Mouse (Mus musculus): ENCODE results near the gene Hcar2. TPM values are rescaled to one million over a fixed set of nuclear protein-coding genes. Genes with fewer than 3 reads are reported as not detected.

The Hcar2 gene
- polyA plus RNA-seq, 1 experiment: not detected

DNA sequence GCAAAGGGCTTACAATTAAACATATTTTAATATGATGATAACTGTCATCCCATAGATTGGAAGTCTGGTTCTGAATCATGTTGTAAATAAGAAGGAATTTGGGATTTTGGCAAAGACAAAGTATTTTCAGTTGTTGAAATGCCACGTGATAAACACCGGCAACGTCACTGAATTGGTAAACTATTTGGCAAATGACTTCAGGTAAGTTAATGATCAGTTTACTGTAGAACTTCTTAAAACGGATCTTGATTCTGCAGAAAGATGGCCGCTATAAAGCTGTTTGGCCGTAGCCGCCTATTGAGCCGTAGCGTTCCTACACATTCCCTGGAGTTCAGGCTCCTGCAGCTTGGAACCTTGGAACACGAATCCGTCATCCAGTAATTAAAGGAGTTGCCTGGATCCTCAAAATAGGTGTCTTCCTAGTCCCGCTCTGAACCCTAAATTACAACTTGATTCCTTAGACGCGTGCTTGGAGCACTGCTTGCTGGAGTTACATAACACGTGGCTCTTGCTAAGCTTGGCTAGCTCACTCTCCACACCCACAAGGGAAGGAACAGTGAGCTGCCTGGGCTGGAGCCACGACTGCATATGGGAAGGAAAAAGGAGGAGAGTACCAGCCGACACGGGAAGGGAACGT, 46.2 kb downstream of the Hcar2 start:
- Histone ChIP-seq H3K4me3 (ENCODE audit: insufficient read depth, poor library complexity, severe bottlenecking) (no peak overlapping the region), H3K79me2 (ENCODE audit: control insufficient read depth, insufficient read depth) (no peaks in the 10 kb centered on the region), H3K79me3 (ENCODE audit: low read depth) (no peaks in the 10 kb centered on the region), H3ac (ENCODE audit: control insufficient read depth, insufficient read length, low read depth) (no peak overlapping the region), H3K36me3 (ENCODE audit: control insufficient read depth, insufficient read depth) (peaks cover 55% of the 10 kb centered on the region), H3K27me3 (ENCODE audit: control insufficient read depth, insufficient read depth, insufficient read length) (no peaks in the 10 kb centered on the region)
- no peak for TF ChIP-seq CEBPB (IDR thresholded peaks at IDR 0.05; ENCODE audit: low read depth)
- TF ChIP-seq CTCF (IDR thresholded peaks at IDR 0.05; ENCODE audit: control insufficient read depth, insufficient read depth, insufficient read length): no peak
- no peak for TF ChIP-seq MYOD1 (IDR thresholded peaks at IDR 0.05; ENCODE audit: control insufficient read depth, insufficient read length, low read depth)
- TF ChIP-seq MAX (IDR thresholded peaks at IDR 0.05): no peak
- TF ChIP-seq USF1 (IDR thresholded peaks at IDR 0.05; ENCODE audit: low read depth): no peak
- TF ChIP-seq FOSL1 (IDR thresholded peaks at IDR 0.05; ENCODE audit: insufficient read depth, low read length, poor library complexity, severe bottlenecking): no peak
- TF ChIP-seq MYOG (IDR thresholded peaks at IDR 0.05; ENCODE audit: control insufficient read depth, extremely low read depth, insufficient read length): no peak

DNA sequence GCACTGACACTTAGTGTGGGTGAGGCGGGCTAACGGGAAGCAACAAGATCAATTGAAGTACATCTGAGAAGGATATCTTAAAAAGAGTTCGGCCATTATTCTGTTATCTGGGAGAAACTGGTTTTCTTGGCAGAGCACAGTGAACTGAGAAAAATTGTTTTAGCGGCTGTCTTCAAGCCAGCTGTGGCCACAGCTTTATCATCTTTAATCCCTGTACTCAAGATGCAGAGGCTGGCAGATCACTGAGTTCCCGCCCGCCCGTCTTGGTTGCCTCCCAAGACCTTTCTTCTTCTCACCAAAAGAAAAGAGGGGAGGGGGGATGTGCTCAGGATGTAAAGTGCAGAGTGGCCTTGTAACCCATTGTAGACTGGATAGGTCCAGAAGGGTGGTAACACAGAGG, 48.4 kb downstream of the Hcar2 start:
- no peak overlapping the region for H3ac ChIP-seq (ENCODE audit: control insufficient read depth, insufficient read length, low read depth)
- H3K27me3 ChIP-seq (ENCODE audit: control insufficient read depth, insufficient read depth, insufficient read length): no peaks in the 10 kb centered on the region
- H3K4me3 ChIP-seq (ENCODE audit: insufficient read depth, poor library complexity, severe bottlenecking): no peak overlapping the region
- H3K79me2 ChIP-seq (ENCODE audit: control insufficient read depth, insufficient read depth): no peaks in the 10 kb centered on the region
- H3K79me3 ChIP-seq (ENCODE audit: low read depth): no peaks in the 10 kb centered on the region
- TF ChIP-seq FOSL1 (IDR thresholded peaks at IDR 0.05; ENCODE audit: insufficient read depth, low read length, poor library complexity, severe bottlenecking) (no peak), MAX (IDR thresholded peaks at IDR 0.05) (no peak), USF1 (IDR thresholded peaks at IDR 0.05; ENCODE audit: low read depth) (no peak), MYOD1 (IDR thresholded peaks at IDR 0.05; ENCODE audit: control insufficient read depth, insufficient read length, low read depth) (no peak), CEBPB (IDR thresholded peaks at IDR 0.05; ENCODE audit: low read depth) (no peak), MYOG (IDR thresholded peaks at IDR 0.05; ENCODE audit: control insufficient read depth, extremely low read depth, insufficient read length) (no peak), CTCF (IDR thresholded peaks at IDR 0.05; ENCODE audit: control insufficient read depth, insufficient read depth, insufficient read length) (no peak)
- H3K36me3 ChIP-seq (ENCODE audit: control insufficient read depth, insufficient read depth): peaks cover 53% of the 10 kb centered on the region

Other genes starting within 250 kb of the Hcar2 start
- 12.7 TPM for gene Clip1, start 180.9 kb downstream of the Hcar2 start, polyA plus RNA-seq (2012; fragmentation: generic; extraction: Trizol)
- 16.7 TPM for gene Zcchc8, start 144.4 kb downstream of the Hcar2 start, polyA plus RNA-seq (2012; fragmentation: generic; extraction: Trizol)
- 16.4 TPM for gene Rsrc2, start 116.1 kb downstream of the Hcar2 start, polyA plus RNA-seq (2012; fragmentation: generic; extraction: Trizol)
- gene Kntc1, start 115.8 kb downstream of the Hcar2 start, polyA plus RNA-seq (2012; fragmentation: generic; extraction: Trizol): 15.1 TPM
- 0.02 TPM for gene Hcar1, start 14.5 kb upstream of the Hcar2 start, polyA plus RNA-seq (2012; fragmentation: generic; extraction: Trizol)
- gene Denr, start 41.7 kb upstream of the Hcar2 start, polyA plus RNA-seq (2012; fragmentation: generic; extraction: Trizol): 77.0 TPM
- gene Gm43518, start 61.9 kb upstream of the Hcar2 start, polyA plus RNA-seq (2012; fragmentation: generic; extraction: Trizol): not detected
- 2.5 TPM for gene Ccdc62, start 65.2 kb upstream of the Hcar2 start, polyA plus RNA-seq (2012; fragmentation: generic; extraction: Trizol)
- gene Hip1r, start 108.1 kb upstream of the Hcar2 start, polyA plus RNA-seq (2012; fragmentation: generic; extraction: Trizol): 24.3 TPM
- gene Vps37b, start 166.8 kb upstream of the Hcar2 start, polyA plus RNA-seq (2012; fragmentation: generic; extraction: Trizol): 40.7 TPM
- 0.46 TPM for gene Abcb9, start 230.3 kb upstream of the Hcar2 start, polyA plus RNA-seq (2012; fragmentation: generic; extraction: Trizol)
- gene Ogfod2, start 246.8 kb upstream of the Hcar2 start, polyA plus RNA-seq (2012; fragmentation: generic; extraction: Trizol): 10.7 TPM